Mouse (Mus musculus) limb, embryonic 15.5 days (tissue): ENCODE data around the gene Fanca. TPM values are rescaled to one million over a fixed set of nuclear protein-coding genes. Genes with fewer than 3 reads are reported as not detected.
"Not testable (repeated sequence)": the region's sequence is repeated elsewhere in the genome, so short reads cannot be mapped to it uniquely, and the experiment has no call there.

Experiments
- ATAC-seq: fragments of 200-750 bp; cut with Nextera tagmentation; 2 replicates; pipeline ENCODE4 v1.8.0; 2017; ENCODE audit warnings: low read depth, moderate TSS enrichment; ENCODE audit not compliant: insufficient number of reproducible peaks, low FRiP score, low TSS enrichment
- H3K27ac ChIP-seq: fragments of 300-500 bp; sonication (generic); 2 replicates; pipeline ENCODE4 v1.5.1; 2015; ENCODE audit warnings: moderate library complexity, mild to moderate bottlenecking, inconsistent platforms
- H3K27me3 ChIP-seq: fragments of 300-500 bp; sonication (generic); 2 replicates; pipeline ENCODE4 v1.6.1; 2015; ENCODE audit warnings: inconsistent platforms
- H3K36me3 ChIP-seq: fragments of 300-500 bp; sonication (generic); 2 replicates; pipeline ENCODE4 v1.6.1; 2015; ENCODE audit warnings: inconsistent platforms
- H3K4me1 ChIP-seq: fragments of 300-500 bp; sonication (generic); 2 replicates; pipeline ENCODE4 v1.6.1; 2015; ENCODE audit warnings: inconsistent platforms
- H3K4me2 ChIP-seq: fragments of 300-500 bp; sonication (generic); 2 replicates; pipeline ENCODE4 v1.6.1; 2015; ENCODE audit warnings: mild to moderate bottlenecking, inconsistent platforms
- H3K4me3 ChIP-seq: fragments of 300-500 bp; sonication (generic); 2 replicates; pipeline ENCODE4 v1.5.1; 2015; ENCODE audit warnings: mild to moderate bottlenecking, inconsistent platforms
- H3K9ac ChIP-seq: fragments of 300-500 bp; sonication (generic); 2 replicates; pipeline ENCODE4 v1.6.1; 2015; ENCODE audit warnings: inconsistent platforms
- H3K9me3 ChIP-seq: fragments of 300-500 bp; sonication (generic); 2 replicates; pipeline ENCODE4 v1.6.1; 2016; ENCODE audit warnings: inconsistent platforms
- WGBS: fragments of 180-500 bp; shearing (Covaris S2); methylation state at CpG from one replicate; pipeline ENCODE4 v1.1.7; 2015; 5-methylcytosine and 5-hydroxymethylcytosine counted together
- polyA plus RNA-seq: library from polyadenylated mRNA; unstranded; fragments of >200 nt; fragmentation: Nextera tagmentation; extraction: Ambion mirVana; gene quantifications from 2 replicates; pipeline ENCODE4 v1.2.1, GENCODE M21; 2015

Gene Fanca
- polyA plus RNA-seq, 1 experiment from 2014 or later = 14.8 TPM

GRCm38 (mm10) chr8:123287362-123287761 is 31.0 kb downstream of the Fanca start:
- Histone ChIP-seq H3K36me3 (peaks cover 27% of the 10 kb centered on the region), H3K9ac (no peak overlapping the region), H3K4me2 (no peak overlapping the region), H3K27ac (no peak overlapping the region), H3K9me3 (no peaks in the 10 kb centered on the region), H3K4me1 (no peaks in the 10 kb centered on the region), H3K4me3 (no peak overlapping the region), H3K27me3 (no peaks in the 10 kb centered on the region)
- ATAC-seq = no peak
- 94% methylated on average over 17 of the region's 17 CpGs for WGBS

GRCm38 (mm10) chr8:123284493-123284892 is 33.9 kb downstream of the Fanca start:
- Histone ChIP-seq H3K9me3 (no peaks in the 10 kb centered on the region), H3K27me3 (no peaks in the 10 kb centered on the region), H3K27ac (no peak overlapping the region), H3K4me3 (no peak overlapping the region), H3K4me2 (no peak overlapping the region), H3K36me3 (peaks cover 36% of the 10 kb centered on the region), H3K9ac (no peak overlapping the region), H3K4me1 (no peaks in the 10 kb centered on the region)
- WGBS = 92% methylated on average over 5 of the region's 5 CpGs
- ATAC-seq = no peak

DNA sequence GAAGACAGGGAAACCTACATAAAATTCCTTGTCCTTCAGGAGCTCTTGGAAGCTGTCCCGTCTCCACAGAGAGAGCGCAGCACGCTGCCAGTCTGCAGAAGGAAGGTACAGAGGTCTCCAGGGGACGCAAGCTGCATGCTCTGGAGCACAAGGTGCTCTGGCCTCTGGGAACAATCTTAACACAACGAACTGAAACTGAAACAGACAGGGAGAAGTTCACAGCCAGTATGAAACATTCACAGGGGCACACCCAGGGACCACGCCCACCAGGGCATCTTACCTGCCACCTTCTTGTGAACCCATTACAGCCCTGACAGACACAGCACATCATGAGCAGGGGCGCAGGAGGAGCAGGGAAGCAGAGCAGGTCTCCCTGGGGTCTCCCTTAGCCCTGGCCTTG is 34.4 kb downstream of the Fanca start:
- Histone ChIP-seq H3K4me2 (no peak overlapping the region), H3K4me3 (no peak overlapping the region), H3K9ac (no peak overlapping the region), H3K27ac (no peak overlapping the region), H3K9me3 (no peaks in the 10 kb centered on the region), H3K36me3 (peaks cover 35% of the 10 kb centered on the region), H3K27me3 (no peaks in the 10 kb centered on the region), H3K4me1 (no peaks in the 10 kb centered on the region)
- 84% methylated on average over 7 of the region's 7 CpGs for WGBS
- ATAC-seq = no peak

GRCm38 (mm10) chr8:123282994-123283393 is 35.4 kb downstream of the Fanca start:
- H3K36me3 ChIP-seq = peaks cover 27% of the 10 kb centered on the region
- H3K9me3 ChIP-seq, H3K4me3 ChIP-seq, H3K27me3 ChIP-seq, H3K9ac ChIP-seq, ATAC-seq, H3K4me1 ChIP-seq, H3K4me2 ChIP-seq, H3K27ac ChIP-seq: not testable (repeated sequence)
- WGBS = 87% methylated on average over 5 of the region's 6 CpGs

DNA sequence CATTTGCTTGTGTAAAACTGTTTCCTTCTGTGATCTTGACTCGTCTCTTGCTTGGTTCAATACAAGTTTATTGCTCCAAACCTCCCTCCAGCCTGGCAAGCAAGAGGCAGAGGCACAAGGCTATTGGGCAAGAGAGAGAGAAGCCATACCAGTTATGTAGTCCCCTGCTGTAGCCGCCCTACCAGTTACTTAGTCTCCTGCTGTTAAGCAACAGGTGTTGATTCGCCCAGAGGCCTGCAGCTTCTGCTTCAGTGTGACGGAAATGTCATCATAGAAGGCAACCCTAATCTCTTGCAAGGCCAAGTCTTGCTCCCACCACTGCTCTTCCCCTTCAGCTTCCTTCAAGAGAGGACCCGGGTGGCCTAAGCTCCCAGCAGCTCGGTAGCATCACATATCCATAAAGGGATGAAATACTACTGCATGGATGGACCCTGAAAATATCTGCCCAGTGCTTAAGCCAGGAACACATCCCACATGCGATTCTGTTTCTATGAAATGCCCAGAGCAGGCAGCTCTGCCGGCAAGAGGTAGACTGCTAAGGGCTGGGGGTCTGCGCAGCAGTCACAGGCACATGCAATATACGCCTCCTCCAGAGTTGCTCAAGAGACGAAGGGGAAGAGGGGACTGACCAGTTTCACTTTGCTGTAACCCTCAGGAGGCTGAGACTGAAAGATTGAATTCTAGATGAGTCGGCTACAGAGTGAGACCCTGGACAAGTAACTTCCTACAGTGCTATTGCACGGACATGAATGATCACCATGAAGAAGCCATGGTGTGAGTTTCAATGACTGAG is 37.9 kb downstream of the Fanca start:
- no peak overlapping the region for H3K27ac ChIP-seq
- H3K27me3 ChIP-seq = no peaks in the 10 kb centered on the region
- no peak overlapping the region for H3K4me3 ChIP-seq
- peaks cover 19% of the 10 kb centered on the region for H3K36me3 ChIP-seq
- H3K4me1 ChIP-seq = no peaks in the 10 kb centered on the region
- WGBS = 83% methylated on average over 13 of the region's 13 CpGs
- H3K4me2 ChIP-seq = no peak overlapping the region
- no peak for ATAC-seq
- H3K9ac ChIP-seq = no peak overlapping the region
- no peaks in the 10 kb centered on the region for H3K9me3 ChIP-seq

DNA sequence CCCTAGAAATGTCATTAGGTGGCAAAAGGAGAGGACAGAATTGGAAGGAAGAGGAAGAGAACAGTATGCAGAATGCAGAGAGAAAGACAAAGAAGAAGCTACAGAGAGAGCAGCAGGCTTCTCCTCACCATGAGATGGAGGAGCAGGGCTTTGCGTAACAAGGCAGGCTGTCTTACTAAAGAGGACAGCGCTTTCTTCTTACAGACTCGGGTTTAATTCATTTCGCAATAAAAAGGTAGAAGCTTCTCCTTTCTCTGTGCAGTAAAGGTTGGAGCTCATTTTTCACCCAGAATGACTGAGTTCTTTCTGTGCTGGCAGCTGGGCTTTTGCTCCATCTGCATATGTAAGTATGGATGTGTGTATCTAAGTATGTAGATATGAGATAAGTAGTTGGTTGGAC is 38.5 kb downstream of the Fanca start:
- WGBS = 88% methylated on average over 4 of the region's 4 CpGs
- no peak overlapping the region for H3K9ac ChIP-seq
- peaks cover 23% of the 10 kb centered on the region for H3K36me3 ChIP-seq
- H3K4me3 ChIP-seq = no peak overlapping the region
- no peaks in the 10 kb centered on the region for H3K9me3 ChIP-seq
- no peak overlapping the region for H3K27ac ChIP-seq
- H3K4me1 ChIP-seq = no peaks in the 10 kb centered on the region
- no peak for ATAC-seq
- no peak overlapping the region for H3K4me2 ChIP-seq
- no peaks in the 10 kb centered on the region for H3K27me3 ChIP-seq

DNA sequence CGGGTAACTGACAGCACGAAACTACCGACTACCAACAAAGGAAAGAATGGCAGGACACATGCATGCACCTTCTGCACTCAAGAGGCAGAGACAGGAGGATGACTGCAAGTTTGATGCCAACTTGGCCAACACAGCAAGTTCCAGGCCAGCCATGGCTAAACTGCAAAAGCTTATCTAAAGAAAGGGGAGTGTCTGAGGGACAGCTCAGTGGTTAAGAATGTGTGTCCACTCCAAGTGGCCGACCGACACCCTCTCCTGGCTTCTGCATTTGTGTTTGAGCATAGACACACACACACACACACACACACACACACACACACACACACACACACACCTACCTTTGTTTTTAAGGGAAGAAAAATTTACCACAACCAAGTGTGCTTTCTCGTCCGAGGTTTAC is 39.9 kb downstream of the Fanca start:
- Histone ChIP-seq H3K4me3 (no peak overlapping the region), H3K9me3 (no peaks in the 10 kb centered on the region), H3K9ac (no peak overlapping the region), H3K27me3 (no peaks in the 10 kb centered on the region), H3K36me3 (peaks cover 23% of the 10 kb centered on the region), H3K27ac (no peak overlapping the region), H3K4me1 (no peaks in the 10 kb centered on the region), H3K4me2 (no peak overlapping the region)
- 75% methylated on average over 7 of the region's 7 CpGs for WGBS
- no peak for ATAC-seq

DNA sequence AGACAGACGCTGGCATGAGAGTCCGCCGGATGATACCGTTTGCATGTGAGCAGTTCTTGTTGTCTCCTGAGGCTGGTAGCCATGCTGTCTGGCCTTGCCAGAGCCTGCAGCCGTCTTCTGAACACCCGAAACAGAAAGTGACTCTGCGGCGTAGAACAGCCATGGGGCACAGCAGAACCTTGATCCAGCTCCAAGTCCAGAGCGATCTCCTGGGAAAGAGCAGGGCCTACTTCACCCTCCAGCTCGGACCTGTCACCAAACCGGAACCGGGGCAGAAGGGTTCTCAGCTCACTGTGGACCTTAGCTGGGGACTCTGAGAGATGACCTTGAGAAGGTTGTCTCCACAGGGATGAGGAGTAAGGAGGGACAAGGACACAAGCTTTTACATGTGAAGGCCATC is 43.3 kb downstream of the Fanca start:
- H3K4me3 ChIP-seq = no peak overlapping the region
- no peaks in the 10 kb centered on the region for H3K4me1 ChIP-seq
- 91% methylated on average over 12 of the region's 12 CpGs for WGBS
- no peak for ATAC-seq
- no peak overlapping the region for H3K4me2 ChIP-seq
- H3K9me3 ChIP-seq = no peaks in the 10 kb centered on the region
- peaks cover 4% of the 10 kb centered on the region; the same call in 1 of the 2 replicates for H3K36me3 ChIP-seq
- H3K27ac ChIP-seq = no peak overlapping the region
- H3K27me3 ChIP-seq = no peaks in the 10 kb centered on the region
- H3K9ac ChIP-seq = no peak overlapping the region

DNA sequence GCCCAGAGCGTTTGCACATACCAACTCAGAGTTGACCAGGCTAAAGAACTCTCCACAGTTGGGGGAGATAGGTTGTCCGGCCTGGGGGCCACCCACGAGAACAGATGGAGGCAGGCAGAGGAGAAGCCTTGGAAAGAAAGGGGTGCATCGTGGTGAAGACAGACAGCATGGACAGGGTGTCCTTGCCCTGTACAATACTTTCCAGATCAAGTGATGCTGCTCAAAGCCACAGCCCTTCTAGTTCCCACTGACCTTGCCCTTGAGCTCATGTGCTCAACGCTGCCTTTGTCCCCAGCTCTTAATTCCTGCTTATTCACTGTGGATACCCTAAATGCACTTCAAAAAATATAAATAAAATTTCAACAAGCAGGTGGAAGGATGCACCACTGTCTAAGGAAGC is 43.9 kb downstream of the Fanca start:
- H3K9me3 ChIP-seq = no peaks in the 10 kb centered on the region
- H3K27ac ChIP-seq = no peak overlapping the region
- no peaks in the 10 kb centered on the region for H3K27me3 ChIP-seq
- no peak overlapping the region for H3K4me3 ChIP-seq
- no peak for ATAC-seq
- WGBS = 88% methylated on average over 5 of the region's 5 CpGs
- no peak overlapping the region for H3K4me2 ChIP-seq
- peaks cover 10% of the 10 kb centered on the region for H3K36me3 ChIP-seq
- no peak overlapping the region for H3K9ac ChIP-seq
- H3K4me1 ChIP-seq = no peaks in the 10 kb centered on the region

- no peak for ATAC-seq
- Histone ChIP-seq H3K4me3 (no peak overlapping the region), H3K9ac (no peak overlapping the region), H3K4me1 (no peaks in the 10 kb centered on the region), H3K4me2 (no peak overlapping the region), H3K27ac (no peak overlapping the region), H3K36me3 (peaks cover 36% of the 10 kb centered on the region), H3K9me3 (no peaks in the 10 kb centered on the region), H3K27me3 (no peaks in the 10 kb centered on the region)
- 79% methylated on average over 4 of the region's 4 CpGs for WGBS
Measured at GRCm38 (mm10) chr8:123271901-123272300, 46.5 kb downstream of the Fanca start.

GRCm38 (mm10) chr8:123271147-123271546 is 47.2 kb downstream of the Fanca start:
- 83% methylated on average over 10 of the region's 10 CpGs for WGBS
- no peak overlapping the region for H3K4me2 ChIP-seq
- ATAC-seq = no peak
- no peaks in the 10 kb centered on the region for H3K9me3 ChIP-seq
- H3K4me3 ChIP-seq = no peak overlapping the region
- no peaks in the 10 kb centered on the region for H3K4me1 ChIP-seq
- peaks cover 43% of the 10 kb centered on the region for H3K36me3 ChIP-seq
- H3K9ac ChIP-seq = no peak overlapping the region
- H3K27ac ChIP-seq = no peak overlapping the region
- no peaks in the 10 kb centered on the region for H3K27me3 ChIP-seq

- WGBS = 80% methylated on average over 14 of the region's 14 CpGs
- no peak for ATAC-seq
Measured at GRCm38 (mm10) chr8:123267926-123268656, 50.3 kb downstream of the Fanca start.

More at GRCm38 (mm10) chr8:123267926-123268656, 50.3 kb downstream of the Fanca start:
- Histone ChIP-seq H3K4me3 (no peak overlapping the region), H3K4me2 (no peak overlapping the region), H3K9ac (no peak overlapping the region), H3K9me3 (no peaks in the 10 kb centered on the region), H3K27me3 (no peaks in the 10 kb centered on the region), H3K4me1 (no peaks in the 10 kb centered on the region), H3K27ac (no peak overlapping the region), H3K36me3 (peaks cover 70% of the 10 kb centered on the region)
